Mouse (Mus musculus): ENCODE results near the gene Ddx1.

DNA sequence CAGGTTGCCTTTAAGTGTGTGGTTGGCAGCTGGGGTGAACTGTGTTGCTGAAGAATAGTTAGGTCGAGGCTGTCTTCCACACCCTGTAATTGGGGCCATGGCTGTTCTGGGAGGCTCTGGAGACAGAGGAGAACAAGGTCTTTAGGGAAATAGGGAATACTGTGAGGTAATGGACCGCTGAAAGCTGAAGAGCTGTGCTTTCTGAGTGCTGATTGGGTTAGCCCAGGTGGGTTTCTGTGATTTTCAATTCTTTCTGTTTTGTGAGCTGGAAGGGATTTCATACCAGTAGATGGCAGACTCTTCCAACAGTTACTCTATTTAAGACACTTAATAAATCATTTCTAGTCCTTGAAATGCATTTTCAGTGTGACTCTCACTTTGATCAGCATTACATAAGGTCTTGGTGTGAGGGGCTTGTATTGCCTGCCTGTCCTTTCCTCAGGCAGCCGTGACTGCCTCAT, 44.4 kb upstream of the Ddx1 start:
- TF ChIP-seq POLR2A (IDR thresholded peaks at IDR 0.05; ENCODE audit: insufficient read depth, low read depth, low read length) (no peak), EP300 (IDR thresholded peaks at IDR 0.05; ENCODE audit: insufficient read depth, low read depth, low read length) (no peak), CTCF (IDR thresholded peaks at IDR 0.05) (peak; percentile 31)
